Mouse (Mus musculus) left cerebral cortex, postnatal 10 days (tissue): ENCODE measurements around the gene Rps5. TPM values are rescaled to one million over a fixed set of nuclear protein-coding genes. Genes with fewer than 3 reads are reported as not detected.
"Not testable (repeated sequence)": the region's sequence is repeated elsewhere in the genome, so short reads cannot be mapped to it uniquely, and the experiment has no call there.

ENCODE experiments used
- DNase-seq, 2 experiments: peaks; one replicate each; pipeline ENCODE4 v3.0.0; 2021 to 2022; ENCODE audit warnings: low spot score in 2 of 2, mixed read lengths in 1 of 2; ENCODE audit errors: extremely low spot score in 1 of 2
- intact Hi-C: fragments of 180-260 bp; cut with DNase I; formaldehyde crosslinking; loops from one replicate; pipeline ENCODE4 v1.15.1; 2025
- total RNA-seq, 2 experiments: library from RNA; stranded (reverse); gene quantifications; 2 replicates each; pipeline ENCODE4 v1.2.3; 2021

Gene Rps5
- 100 to 1,000 TPM; 507 to 513 TPM for total RNA-seq

GRCm38 (mm10) chr7:12921705-12922465, at the start of gene Rps5:
Gene Rps5, plus strand, starts transcription at chr7:12922290.
- intact Hi-C loops, result no loop called here
- DNase-seq, result peak; percentile 99

- intact Hi-C loops, result no loop called here
- no peak for DNase-seq
Observed at GRCm38 (mm10) chr7:12874301-12874700, 47.8 kb upstream of the Rps5 start.

- intact Hi-C loops, result no loop called here
Observed at GRCm38 (mm10) chr7:12880036-12880435, 42.1 kb upstream of the Rps5 start.

GRCm38 (mm10) chr7:12880497-12880896, 41.6 kb upstream of the Rps5 start:
- intact Hi-C loops, DNase-seq: not testable (repeated sequence)

More at GRCm38 (mm10) chr7:12880036-12880435, 42.1 kb upstream of the Rps5 start:
- DNase-seq, result no peak

GRCm38 (mm10) chr7:12880911-12881660, 41.0 kb upstream of the Rps5 start, which contains the start of gene Zfp128:
Gene Zfp128, plus strand, starts transcription at chr7:12881177.
- intact Hi-C loops, result no loop called here
- peak; percentile 96 to 97 for DNase-seq

- intact Hi-C loops, result no loop called here
- DNase-seq, result no peak
Observed at GRCm38 (mm10) chr7:12886563-12887266, 35.4 kb upstream of the Rps5 start.

GRCm38 (mm10) chr7:12887585-12887984, 34.5 kb upstream of the Rps5 start:
- no peak for DNase-seq
- intact Hi-C loops, result no loop called here

GRCm38 (mm10) chr7:12890928-12891327, 31.2 kb upstream of the Rps5 start:
- intact Hi-C loops, result no loop called here
- no peak for DNase-seq

- intact Hi-C loops, result no loop called here
- no peak for DNase-seq
Observed at GRCm38 (mm10) chr7:12891334-12891733, 30.8 kb upstream of the Rps5 start.

GRCm38 (mm10) chr7:12897655-12898410, 24.3 kb upstream of the Rps5 start, which contains the start of gene Zscan22:
Gene Zscan22, plus strand, starts transcription at chr7:12897815.
- intact Hi-C loops, result no loop called here
- DNase-seq, result peak; percentile 93 to 96

- intact Hi-C loops, result no loop called here
- DNase-seq, result no peak
Observed at GRCm38 (mm10) chr7:12901517-12901916, 20.6 kb upstream of the Rps5 start.

- intact Hi-C loops, result no loop called here
- no peak for DNase-seq
Observed at GRCm38 (mm10) chr7:12903623-12904022, 18.5 kb upstream of the Rps5 start.

GRCm38 (mm10) chr7:12905146-12905545, 16.9 kb upstream of the Rps5 start:
- intact Hi-C loops, result no loop called here
- no peak for DNase-seq

- intact Hi-C loops, result no loop called here
- peak; percentile 55 to 79 for DNase-seq
Observed at GRCm38 (mm10) chr7:12909498-12909962, 12.6 kb upstream of the Rps5 start.

GRCm38 (mm10) chr7:12910181-12910668, 11.9 kb upstream of the Rps5 start:
- DNase-seq, result peak; percentile 54 to 68
- intact Hi-C loops, result loop anchor here (5.0 to 10.0 kb wide), 2 partner anchors 55 to 97 kb away; partner anchors contain the start of gene Zfp324

- intact Hi-C loops, result loop anchor here (5.0 to 10.0 kb wide), 2 partner anchors 51 to 94 kb away; partner anchors contain the start of gene Zfp324
- DNase-seq, result no peak
Observed at GRCm38 (mm10) chr7:12913556-12913955, 8.5 kb upstream of the Rps5 start.

- intact Hi-C loops, result not testable (repeated sequence)
Observed at GRCm38 (mm10) chr7:12920495-12920894, 1.6 kb upstream of the Rps5 start.

GRCm38 (mm10) chr7:12921318-12921704, 779 bp upstream of the Rps5 start:
- intact Hi-C loops, result no loop called here
- DNase-seq, result no peak

More at GRCm38 (mm10) chr7:12920495-12920894, 1.6 kb upstream of the Rps5 start:
- DNase-seq, result not testable (repeated sequence)
